15 mouse cellular contexts compared by ENCODE assay signal in the genomic region with DNA sequence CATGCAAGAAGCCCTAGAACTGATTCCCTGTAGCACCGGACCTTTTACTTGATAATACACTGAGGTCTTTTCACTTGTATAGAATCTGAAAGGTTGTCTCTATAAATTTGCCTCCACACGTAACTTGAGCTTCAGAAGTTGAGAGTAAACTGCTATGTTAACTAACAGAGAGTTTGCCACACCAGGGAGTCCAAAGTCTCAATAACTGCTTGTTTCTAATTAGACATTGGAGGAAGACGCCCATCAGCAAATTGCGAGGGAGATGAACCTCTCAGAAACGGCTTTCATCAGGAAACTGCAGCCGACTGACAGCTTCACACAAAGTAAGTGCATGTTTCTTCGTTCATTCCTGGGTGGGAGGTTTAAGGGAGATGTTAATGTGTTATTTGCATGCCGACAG. TPM values are rescaled to one million over a fixed set of nuclear protein-coding genes. Genes with fewer than 3 reads are reported as not detected.
"Had no signal": no experiment of that assay in that cellular context is flagged by ENCODE, and none has a peak within 500 bp of the region (broad histone marks: within the 10 kb centered on the region; RNA-seq: fewer than 3 reads in every experiment).

No protein-coding gene starts in this region.

- H3K9ac ChIP-seq: hindbrain, embryonic 15.5 days; liver, embryonic 13.5 days; liver, postnatal 0 days; lung, embryonic 15.5 days; midbrain, embryonic 12.5 days; neural tube, embryonic 13.5 days had no signal

- H3K9me3 ChIP-seq: hindbrain, embryonic 15.5 days; limb, embryonic 10.5 days; liver, embryonic 13.5 days; lung, embryonic 15.5 days; midbrain, embryonic 12.5 days; neural tube, embryonic 13.5 days had no signal

- H3K4me1 ChIP-seq: hindbrain, embryonic 15.5 days; limb, embryonic 10.5 days; liver, embryonic 13.5 days; lung, embryonic 15.5 days had no signal

- H3K27me3 ChIP-seq: hindbrain, embryonic 15.5 days; liver, embryonic 13.5 days; lung, embryonic 15.5 days; midbrain, embryonic 12.5 days; neural tube, embryonic 13.5 days had no signal

- H3K4me2 ChIP-seq: hindbrain, embryonic 15.5 days; liver, embryonic 13.5 days; lung, embryonic 15.5 days; midbrain, embryonic 12.5 days; neural tube, embryonic 13.5 days had no signal

- H3K27ac ChIP-seq: hindbrain, embryonic 15.5 days; kidney, postnatal 0 days; left cerebral cortex, adult 2 months; limb, embryonic 10.5 days; liver, embryonic 13.5 days; lung, embryonic 15.5 days; macrophage; midbrain, embryonic 12.5 days; neural tube, embryonic 13.5 days had no signal

- H3K36me3 ChIP-seq: hindbrain, embryonic 15.5 days; limb, embryonic 10.5 days; liver, embryonic 13.5 days; lung, embryonic 15.5 days; midbrain, embryonic 12.5 days; neural tube, embryonic 13.5 days had no signal

- H3K4me3 ChIP-seq: hindbrain, embryonic 15.5 days; left cerebral cortex, adult 2 months; limb, embryonic 10.5 days; liver, embryonic 13.5 days; lung, embryonic 15.5 days; megakaryocyte, embryonic 14.5 days; midbrain, embryonic 12.5 days; neural tube, embryonic 13.5 days had no signal

RNA-seq across cellular contexts. Expression of gene Pbld1, which starts 5.6 kb away (rescaled TPM):
- polyA plus RNA-seq: macrophage had no signal

RNA-seq across cellular contexts. Expression of gene Atoh7, which starts 33.9 kb away (rescaled TPM):
- total RNA-seq: monocyte, adult 5-6 weeks had no signal
- polyA plus RNA-seq: inflammation-experienced regulatory T-cells, adult 6 months; large intestine, adult 2 months; liver, embryonic 13.5 days; lung, embryonic 15.5 days; macrophage; stomach, embryonic 16.5 days had no signal

RNA-seq across cellular contexts. Expression of gene Pbld2, which starts 41.4 kb away (rescaled TPM):
- total RNA-seq: monocyte, adult 5-6 weeks had no signal
